ENCODE assay signal across 19 mouse cellular contexts in genomic region chr15:5118626-5119025, GRCm38 (mm10). TPM values are rescaled to one million over a fixed set of nuclear protein-coding genes. Genes with fewer than 3 reads are reported as not detected.
DNase-seq lines count a peak whose midpoint lies in the region; ATAC-seq and TF ChIP-seq lines count a peak whose summit lies in the region.
"Had no signal": no experiment of that assay in that cellular context is flagged by ENCODE, and none has a peak within 500 bp of the region (broad histone marks: within the 10 kb centered on the region; RNA-seq: fewer than 3 reads in every experiment).

No protein-coding gene starts in this region.

- H3K4me3 ChIP-seq in intestine, embryonic 16.5 days (ENCODE audit: low read length): no peak overlapping the region; the same call in 1 of the 2 replicates
- no peak overlapping the region for H3K4me3 ChIP-seq in intestine, embryonic 15.5 days (replicated peaks)
- H3K4me3 ChIP-seq in C2C12 (ENCODE audit: insufficient read depth, poor library complexity, severe bottlenecking) (peak overlapping the region; percentile 93), E14TG2a.4 (replicated peaks; ENCODE audit: low read length) (peak overlapping the region; percentile 97)
- no peak overlapping the region for H3K4me3 ChIP-seq in intestine, postnatal 0 days (ENCODE audit: low read depth, low read length)
- H3K4me3 ChIP-seq in lung, postnatal 0 days (ENCODE audit: low read depth, low read length): no peak overlapping the region

- H3ac ChIP-seq in C2C12 (ENCODE audit: control insufficient read depth, insufficient read length, low read depth): no peak overlapping the region

- H3K4me1 ChIP-seq in intestine, embryonic 16.5 days (ENCODE audit: control insufficient read depth, insufficient read depth, low read length): peaks cover 7% of the 10 kb centered on the region
- peaks cover 7% of the 10 kb centered on the region; the same call in 1 of the 2 replicates for H3K4me1 ChIP-seq in intestine, embryonic 15.5 days (replicated peaks)
- peaks cover 49% of the 10 kb centered on the region for H3K4me1 ChIP-seq in E14TG2a.4 (replicated peaks; ENCODE audit: low read depth, low read length)
- no peaks in the 10 kb centered on the region for H3K4me1 ChIP-seq in intestine, postnatal 0 days (replicated peaks; ENCODE audit: control insufficient read depth, insufficient read depth, low read length)
- H3K4me1 ChIP-seq in lung, postnatal 0 days (ENCODE audit: insufficient read depth, low read depth, low read length): peaks cover 6% of the 10 kb centered on the region; the same call in 1 of the 2 replicates

- H3K79me3 ChIP-seq in C2C12 (ENCODE audit: low read depth): peaks cover 40% of the 10 kb centered on the region

- no peak for ATAC-seq in intestine, embryonic 16.5 days
- no peak for ATAC-seq in intestine, embryonic 15.5 days
- no peak for ATAC-seq in intestine, postnatal 0 days
- ATAC-seq in lung, postnatal 0 days: no peak
- ATAC-seq: activated CD4-positive, CD25-positive, alpha-beta regulatory T cell, adult 4 months; forebrain, embryonic 14.5 days; midbrain, embryonic 13.5 days had no signal

- no peak for DNase-seq in thymus, postnatal 14 days
- DNase-seq in gastrocnemius, adult 18-20 months (ENCODE audit: low spot score): no peak
- DNase-seq in lung, postnatal 0 days (ENCODE audit: low spot score): no peak
- DNase-seq: adrenal gland, postnatal 25 days; cerebellum, adult 8-10 months; gastrocnemius, postnatal 36 days; kidney, postnatal 4 days; lung, postnatal 4 days; right cerebral cortex, adult 18-20 months had no signal

- H3K79me2 ChIP-seq in C2C12 (ENCODE audit: control insufficient read depth, insufficient read depth): peaks cover 73% of the 10 kb centered on the region

- H3K27me3 ChIP-seq in intestine, embryonic 16.5 days (replicated peaks; ENCODE audit: control insufficient read depth, insufficient read depth, low read length): no peaks in the 10 kb centered on the region
- H3K27me3 ChIP-seq in intestine, embryonic 15.5 days (replicated peaks): no peaks in the 10 kb centered on the region
- no peaks in the 10 kb centered on the region for H3K27me3 ChIP-seq in C2C12 (ENCODE audit: control insufficient read depth, insufficient read depth, insufficient read length)
- H3K27me3 ChIP-seq in E14TG2a.4 (ENCODE audit: insufficient read depth, low read length): no peaks in the 10 kb centered on the region
- H3K27me3 ChIP-seq in intestine, postnatal 0 days (replicated peaks; ENCODE audit: control insufficient read depth, insufficient read depth, low read length): no peaks in the 10 kb centered on the region
- H3K27me3 ChIP-seq in lung, postnatal 0 days (replicated peaks; ENCODE audit: insufficient read depth, low read length): no peaks in the 10 kb centered on the region
- H3K27me3 ChIP-seq: hindbrain, embryonic 13.5 days; limb, embryonic 15.5 days; midbrain, embryonic 13.5 days had no signal

- TF ChIP-seq CTCF in C2C12 (IDR thresholded peaks at IDR 0.05; ENCODE audit: control insufficient read depth, insufficient read depth, insufficient read length): no peak
- no peak for TF ChIP-seq CTCF in E14TG2a.4 (conservative IDR thresholded peaks at IDR 0.05; ENCODE audit: low read length)
- TF ChIP-seq CTCF in intestine, postnatal 0 days (IDR thresholded peaks at IDR 0.05; ENCODE audit: low read depth): no peak
- no peak for TF ChIP-seq CTCF in lung, postnatal 0 days (IDR thresholded peaks at IDR 0.05)

- H3K36me3 ChIP-seq in intestine, embryonic 16.5 days (ENCODE audit: control insufficient read depth, insufficient read depth, low read length): peaks cover 20% of the 10 kb centered on the region
- peaks cover 25% of the 10 kb centered on the region for H3K36me3 ChIP-seq in intestine, embryonic 15.5 days
- peaks cover 69% of the 10 kb centered on the region for H3K36me3 ChIP-seq in C2C12 (ENCODE audit: control insufficient read depth, insufficient read depth)
- peaks cover 70% of the 10 kb centered on the region for H3K36me3 ChIP-seq in E14TG2a.4 (ENCODE audit: insufficient read depth, low read length)
- peaks cover 45% of the 10 kb centered on the region for H3K36me3 ChIP-seq in intestine, postnatal 0 days (ENCODE audit: control insufficient read depth, insufficient read depth)
- H3K36me3 ChIP-seq in lung, postnatal 0 days (ENCODE audit: insufficient read depth, low read length): peaks cover 30% of the 10 kb centered on the region; the same call in 1 of the 2 replicates

- WGBS in intestine, embryonic 16.5 days: 81% methylated on average over 9 of the region's 9 CpGs
- 82% methylated on average over 9 of the region's 9 CpGs for WGBS in intestine, embryonic 15.5 days
- WGBS in intestine, postnatal 0 days: 69% methylated on average over 9 of the region's 9 CpGs
- 83% methylated on average over 9 of the region's 9 CpGs for WGBS in lung, postnatal 0 days

- H3K9me3 ChIP-seq in intestine, embryonic 16.5 days (ENCODE audit: control insufficient read depth, low read length): no peaks in the 10 kb centered on the region
- H3K9me3 ChIP-seq in intestine, embryonic 15.5 days: no peaks in the 10 kb centered on the region
- no peaks in the 10 kb centered on the region for H3K9me3 ChIP-seq in E14TG2a.4 (ENCODE audit: low read length)
- no peaks in the 10 kb centered on the region for H3K9me3 ChIP-seq in intestine, postnatal 0 days (ENCODE audit: control insufficient read depth)
- no peaks in the 10 kb centered on the region for H3K9me3 ChIP-seq in lung, postnatal 0 days (ENCODE audit: low read length)
- H3K9me3 ChIP-seq: hindbrain, embryonic 13.5 days; limb, embryonic 15.5 days; midbrain, embryonic 13.5 days had no signal

- H3K27ac ChIP-seq in intestine, embryonic 16.5 days (ENCODE audit: low read length): no peak overlapping the region
- no peak overlapping the region for H3K27ac ChIP-seq in intestine, embryonic 15.5 days
- H3K27ac ChIP-seq in intestine, postnatal 0 days (ENCODE audit: low read depth, low read length): peak overlapping the region; percentile 15; the same call in 1 of the 2 replicates
- no peak overlapping the region for H3K27ac ChIP-seq in lung, postnatal 0 days (ENCODE audit: low read length)
- H3K27ac ChIP-seq: hindbrain, embryonic 13.5 days; limb, embryonic 15.5 days; midbrain, embryonic 13.5 days had no signal

- TF ChIP-seq EP300 in lung, postnatal 0 days (IDR thresholded peaks at IDR 0.05): no peak

- H3K4me2 ChIP-seq in intestine, embryonic 16.5 days (ENCODE audit: low read depth, low read length): peak overlapping the region; percentile 22; the same call in 1 of the 2 replicates
- no peak overlapping the region; the same call in 1 of the 2 replicates for H3K4me2 ChIP-seq in intestine, embryonic 15.5 days (replicated peaks)
- H3K4me2 ChIP-seq in intestine, postnatal 0 days (replicated peaks; ENCODE audit: low read depth): no peak overlapping the region
- H3K4me2 ChIP-seq in lung, postnatal 0 days (replicated peaks; ENCODE audit: low read depth, low read length): no peak overlapping the region

- no peak overlapping the region for H3K9ac ChIP-seq in intestine, embryonic 16.5 days (ENCODE audit: low read depth, low read length)
- H3K9ac ChIP-seq in intestine, embryonic 15.5 days: no peak overlapping the region
- H3K9ac ChIP-seq in intestine, postnatal 0 days (ENCODE audit: low read depth, low read length): no peak overlapping the region
- no peak overlapping the region for H3K9ac ChIP-seq in lung, postnatal 0 days (replicated peaks; ENCODE audit: low read depth)

TF ChIP-seq in C2C12, 6 proteins besides CTCF, POLR2A, EP300 and RAD21:
- TF ChIP-seq MAX (IDR thresholded peaks at IDR 0.05) (no peak), USF1 (IDR thresholded peaks at IDR 0.05; ENCODE audit: low read depth) (no peak), CEBPB (IDR thresholded peaks at IDR 0.05; ENCODE audit: low read depth) (no peak), MYOD1 (IDR thresholded peaks at IDR 0.05; ENCODE audit: control insufficient read depth, insufficient read length, low read depth) (no peak), FOSL1 (IDR thresholded peaks at IDR 0.05; ENCODE audit: insufficient read depth, low read length, poor library complexity, severe bottlenecking) (no peak), MYOG (IDR thresholded peaks at IDR 0.05; ENCODE audit: control insufficient read depth, extremely low read depth, insufficient read length) (no peak)

RNA-seq across cellular contexts. Expression of gene Rpl37, which starts 2.2 kb away (rescaled TPM):
- polyA plus RNA-seq in intestine, embryonic 16.5 days (2015; fragmentation: Nextera tagmentation; extraction: Ambion mirVana): 432 and 438 TPM in 2 replicates
- 531 and 618 TPM in 2 replicates for polyA plus RNA-seq in intestine, embryonic 15.5 days (2015; fragmentation: Nextera tagmentation; extraction: Ambion mirVana)
- 4,450 TPM for polyA plus RNA-seq in C2C12 (2012; fragmentation: generic; extraction: Trizol)
- 520 and 549 TPM in 2 replicates for polyA plus RNA-seq in intestine, postnatal 0 days (2015; fragmentation: Nextera tagmentation; extraction: Ambion mirVana)
- total RNA-seq in gastrocnemius, adult 18-20 months (2021): 100 to 1,000 TPM; 186 to 194 TPM
- 559 and 573 TPM in 2 replicates for polyA plus RNA-seq in lung, postnatal 0 days (2015; fragmentation: Nextera tagmentation; extraction: Ambion mirVana)

RNA-seq across cellular contexts. Expression of gene Card6, which starts 10.3 kb away (rescaled TPM):
- polyA plus RNA-seq in intestine, embryonic 16.5 days (2015; fragmentation: Nextera tagmentation; extraction: Ambion mirVana): 1.5 and 2.1 TPM in 2 replicates
- polyA plus RNA-seq in intestine, embryonic 15.5 days (2015; fragmentation: Nextera tagmentation; extraction: Ambion mirVana): 1.7 and 1.8 TPM in 2 replicates
- 5.2 TPM for polyA plus RNA-seq in C2C12 (2012; fragmentation: generic; extraction: Trizol)
- polyA plus RNA-seq in intestine, postnatal 0 days (2015; fragmentation: Nextera tagmentation; extraction: Ambion mirVana): 1.5 and 2.1 TPM in 2 replicates
- 1 to 10 TPM; 2.4 to 2.7 TPM for total RNA-seq in gastrocnemius, adult 18-20 months (2021)
- polyA plus RNA-seq in lung, postnatal 0 days (2015; fragmentation: Nextera tagmentation; extraction: Ambion mirVana): 2.1 and 2.7 TPM in 2 replicates

RNA-seq across cellular contexts. Expression of gene Prkaa1, which starts 25.0 kb away (rescaled TPM):
- 23.1 and 24.9 TPM in 2 replicates for polyA plus RNA-seq in intestine, embryonic 16.5 days (2015; fragmentation: Nextera tagmentation; extraction: Ambion mirVana)
- polyA plus RNA-seq in intestine, embryonic 15.5 days (2015; fragmentation: Nextera tagmentation; extraction: Ambion mirVana): 22.9 and 25.9 TPM in 2 replicates
- 21.3 TPM for polyA plus RNA-seq in C2C12 (2012; fragmentation: generic; extraction: Trizol)
- 16.6 and 17.8 TPM in 2 replicates for polyA plus RNA-seq in intestine, postnatal 0 days (2015; fragmentation: Nextera tagmentation; extraction: Ambion mirVana)
- total RNA-seq in gastrocnemius, adult 18-20 months (2021): 10 to 100 TPM; 10.2 to 10.8 TPM
- 13.3 and 14.1 TPM in 2 replicates for polyA plus RNA-seq in lung, postnatal 0 days (2015; fragmentation: Nextera tagmentation; extraction: Ambion mirVana)

RNA-seq across cellular contexts. Expression of gene C7, which starts 55.1 kb away (rescaled TPM):
- polyA plus RNA-seq in intestine, embryonic 16.5 days (2015; fragmentation: Nextera tagmentation; extraction: Ambion mirVana): 0.05 and 0.06 TPM in 2 replicates
- polyA plus RNA-seq in intestine, embryonic 15.5 days (2015; fragmentation: Nextera tagmentation; extraction: Ambion mirVana): 0.11 and 0.14 TPM in 2 replicates
- polyA plus RNA-seq in C2C12 (2012; fragmentation: generic; extraction: Trizol): not detected
- 0.07 and 0.08 TPM in 2 replicates for polyA plus RNA-seq in intestine, postnatal 0 days (2015; fragmentation: Nextera tagmentation; extraction: Ambion mirVana)
- 1 to 10 TPM; 1.7 to 5.1 TPM for total RNA-seq in gastrocnemius, adult 18-20 months (2021)
- polyA plus RNA-seq in lung, postnatal 0 days (2015; fragmentation: Nextera tagmentation; extraction: Ambion mirVana): 2.3 and 4.5 TPM in 2 replicates
- polyA plus RNA-seq: activated CD4-positive, CD25-positive, alpha-beta regulatory T cell, adult 4 months; hindbrain, embryonic 13.5 days; midbrain, embryonic 13.5 days had no signal

Comparison
In these comparisons a context has a peak if more than half of its experiments do, and no peak if none do; other contexts are left out.
1. H3K4me3 ChIP-seq: peak in C2C12 (single experiment) and E14TG2a.4 (single experiment); none in intestine, embryonic 16.5 days (single experiment), intestine, embryonic 15.5 days (single experiment), intestine, postnatal 0 days (single experiment) and lung, postnatal 0 days (single experiment).